Mouse (Mus musculus) embryonic facial prominence, embryonic 14.5 days (tissue): ENCODE results near the gene Gskip. TPM values are rescaled to one million over a fixed set of nuclear protein-coding genes. Genes with fewer than 3 reads are reported as not detected.
A peak's percentile ranks its signal among the peaks of the same experiment; 100 is the strongest.

Experiments used
- ATAC-seq: fragments of 200-750 bp; cut with Nextera tagmentation; 2 replicates; pipeline ENCODE4 v1.8.0; 2017; ENCODE audit warnings: low read depth, moderate number of reproducible peaks, moderate TSS enrichment
- DNase-seq: peaks from one replicate; pipeline ENCODE4 v3.0.0-alpha.2; 2015; ENCODE audit warnings: low spot score
- H3K27ac ChIP-seq: fragments of 300-500 bp; sonication (generic); replicated peaks from 2 replicates; pipeline ENCODE4 v1.5.1; 2014; ENCODE audit warnings: low read depth, mild to moderate bottlenecking, low read length, moderate library complexity
- H3K27me3 ChIP-seq: fragments of 300-500 bp; sonication (generic); replicated peaks from 2 replicates; pipeline ENCODE4 v1.6.1; 2014; ENCODE audit warnings: low read length; ENCODE audit not compliant: control insufficient read depth, insufficient read depth
- H3K36me3 ChIP-seq: fragments of 300-500 bp; sonication (generic); 2 replicates; pipeline ENCODE4 v1.6.1; 2014; ENCODE audit warnings: low read length, mixed read lengths; ENCODE audit not compliant: control insufficient read depth, insufficient read depth
- H3K4me1 ChIP-seq: fragments of 300-500 bp; sonication (generic); 2 replicates; pipeline ENCODE4 v1.6.1; 2014; ENCODE audit warnings: antibody characterized with exemption, low read length; ENCODE audit not compliant: control insufficient read depth, insufficient read depth
- H3K4me2 ChIP-seq: fragments of 300-500 bp; sonication (generic); 2 replicates; pipeline ENCODE4 v1.6.1; 2014; ENCODE audit warnings: low read depth, mild to moderate bottlenecking, low read length, moderate library complexity, mixed read lengths
- H3K4me3 ChIP-seq: fragments of 300-500 bp; sonication (generic); 2 replicates; pipeline ENCODE4 v1.5.1; 2014; ENCODE audit warnings: low read depth, mild to moderate bottlenecking, low read length
- H3K9ac ChIP-seq: fragments of 300-500 bp; sonication (generic); 2 replicates; pipeline ENCODE4 v1.6.1; 2014; ENCODE audit warnings: low read depth, mild to moderate bottlenecking, low read length, moderate library complexity, mixed read lengths
- H3K9me3 ChIP-seq: fragments of 300-500 bp; sonication (generic); 2 replicates; pipeline ENCODE4 v1.6.1; 2016; ENCODE audit warnings: low read length; ENCODE audit not compliant: control insufficient read depth
- WGBS: fragments of 180-500 bp; shearing (Covaris S2); extraction: QIAGEN DNeasy Blood & Tissue Kit; methylation state at CpG from one replicate; pipeline ENCODE4 v1.1.7; 2014; 5-methylcytosine and 5-hydroxymethylcytosine counted together
- polyA plus RNA-seq: library from polyadenylated mRNA; unstranded; fragments of >200 nt; fragmentation: Nextera tagmentation; extraction: Ambion mirVana; gene quantifications from 2 replicates; pipeline ENCODE4 v1.2.1, GENCODE M21; 2014

The Gskip gene
- polyA plus RNA-seq, 1 experiment from 2014 or later: 27.9 TPM

- ATAC-seq (no peak), DNase-seq (no peak)
- H3K4me1 ChIP-seq: peaks cover 3% of the 10 kb centered on the region; the same call in 1 of the 2 replicates
- H3K9ac ChIP-seq: no peak overlapping the region
- no peak overlapping the region for H3K4me2 ChIP-seq
- no peaks in the 10 kb centered on the region for H3K9me3 ChIP-seq
- H3K36me3 ChIP-seq: peaks cover 26% of the 10 kb centered on the region
- H3K27ac ChIP-seq: no peak overlapping the region
- no peak overlapping the region for H3K4me3 ChIP-seq
- no peaks in the 10 kb centered on the region for H3K27me3 ChIP-seq
- 95% methylated on average over 12 of the region's 12 CpGs for WGBS
Measured at GRCm38 (mm10) chr12:105700433-105700832, 15.8 kb downstream of the Gskip start.

DNA sequence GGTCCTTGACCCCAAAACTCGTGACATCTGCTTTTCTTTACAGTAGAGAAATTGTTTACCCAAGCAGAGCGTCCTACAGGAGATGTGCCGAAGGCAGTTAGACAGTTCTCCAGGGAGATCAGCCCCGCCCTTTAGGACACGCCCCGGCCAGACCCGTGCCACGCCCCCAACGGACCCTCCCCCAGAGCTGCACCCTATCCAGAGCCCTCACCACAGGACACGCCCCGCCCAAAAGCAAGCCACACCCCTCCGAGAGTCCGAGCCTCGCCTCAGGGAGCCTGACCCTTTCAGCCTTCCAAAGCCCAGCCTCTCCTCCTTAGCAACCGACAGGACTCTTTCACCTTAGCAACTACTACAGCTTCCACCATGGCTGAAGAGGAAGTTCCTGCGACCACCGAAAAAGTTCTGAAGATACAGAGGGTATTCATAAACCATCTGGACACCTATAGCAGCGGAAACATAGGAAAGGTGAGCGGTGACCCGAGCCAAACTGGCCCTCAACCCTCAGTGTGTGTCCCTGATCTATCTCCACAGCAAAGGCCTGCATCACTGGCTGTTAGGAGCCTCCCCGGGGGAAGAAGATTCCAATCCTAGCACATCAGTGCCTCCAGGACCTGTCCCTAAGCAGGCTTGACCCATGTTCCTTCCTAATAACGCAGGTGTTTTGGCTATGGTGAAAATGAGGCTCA, 21.3 kb downstream of the Gskip start, which contains the start of gene Ak7:
Gene Ak7 (plus strand): TSS at position 178 of the 689 bp plus-strand sequence.
- 10% methylated on average over 21 of the region's 22 CpGs for WGBS
- peak; percentile 77 for ATAC-seq
- no peak within 1 kb of the TSS for H3K9ac ChIP-seq
- H3K4me1 ChIP-seq: peaks cover 9% of the 10 kb centered on the region; the same call in 1 of the 2 replicates
- H3K36me3 ChIP-seq: peaks cover 6% of the 10 kb centered on the region; the same call in 1 of the 2 replicates
- H3K4me2 ChIP-seq: peak within 1 kb of the TSS; percentile 42
- no peaks in the 10 kb centered on the region for H3K9me3 ChIP-seq
- H3K4me3 ChIP-seq: no peak within 1 kb of the TSS
- H3K27me3 ChIP-seq: no peaks in the 10 kb centered on the region
- DNase-seq: peak; percentile 77
- no peak within 1 kb of the TSS for H3K27ac ChIP-seq

GRCm38 (mm10) chr12:105718616-105719015, 34.0 kb downstream of the Gskip start:
- WGBS: 68% methylated on average over 17 of the region's 17 CpGs
- Histone ChIP-seq H3K4me2 (peak overlapping the region; percentile 33), H3K9ac (no peak overlapping the region), H3K27me3 (no peaks in the 10 kb centered on the region), H3K4me1 (no peaks in the 10 kb centered on the region), H3K4me3 (no peak overlapping the region), H3K27ac (no peak overlapping the region), H3K9me3 (no peaks in the 10 kb centered on the region), H3K36me3 (no peaks in the 10 kb centered on the region)
- DNase-seq: peak; percentile 18
- ATAC-seq: 0 out of 2 replicates have a peak, but pooled peaks have one; percentile 33

GRCm38 (mm10) chr12:105720196-105720595, 35.6 kb downstream of the Gskip start:
- H3K9me3 ChIP-seq: no peaks in the 10 kb centered on the region
- H3K27me3 ChIP-seq: no peaks in the 10 kb centered on the region
- 61% methylated on average over 3 of the region's 3 CpGs for WGBS
- no peaks in the 10 kb centered on the region for H3K36me3 ChIP-seq
- no peak overlapping the region for H3K4me3 ChIP-seq
- ATAC-seq: no peak
- no peaks in the 10 kb centered on the region for H3K4me1 ChIP-seq
- DNase-seq: no peak
- no peak overlapping the region for H3K4me2 ChIP-seq
- H3K27ac ChIP-seq: no peak overlapping the region
- no peak overlapping the region for H3K9ac ChIP-seq

DNA sequence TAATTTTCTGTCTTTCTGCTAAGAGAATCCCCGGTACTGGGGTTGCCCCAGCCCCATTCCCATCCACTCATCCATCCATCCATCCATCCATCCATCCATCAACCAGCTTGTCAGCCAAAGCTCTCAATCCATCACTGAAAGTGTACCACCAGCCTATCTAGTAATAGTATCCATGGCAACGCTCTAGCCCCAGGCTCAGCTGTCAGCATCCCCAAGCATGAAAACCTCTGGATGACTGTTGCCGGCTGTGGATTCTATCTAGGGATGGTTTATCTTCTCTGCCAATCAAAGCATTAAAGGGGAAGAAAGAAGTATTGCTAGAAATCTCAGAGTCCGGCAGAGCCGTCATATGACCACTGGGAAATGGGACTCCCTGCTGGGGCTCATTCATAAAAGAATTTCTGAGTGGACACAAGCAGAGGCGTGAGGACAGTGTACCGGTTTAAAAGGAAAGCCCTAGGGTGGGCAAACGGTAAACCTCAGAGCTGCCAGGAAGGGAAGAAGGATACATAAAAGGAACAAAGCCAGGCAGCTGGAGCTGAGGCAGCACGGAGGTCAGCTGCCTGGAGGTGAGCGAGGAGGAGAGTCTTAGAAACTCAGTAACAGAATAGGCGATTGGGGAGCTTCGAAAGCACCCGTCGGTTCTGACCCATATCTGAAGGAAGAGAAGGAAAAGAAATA, 37.0 kb downstream of the Gskip start:
- Histone ChIP-seq H3K4me3 (no peak overlapping the region), H3K36me3 (no peaks in the 10 kb centered on the region), H3K9me3 (no peaks in the 10 kb centered on the region), H3K27me3 (no peaks in the 10 kb centered on the region), H3K9ac (no peak overlapping the region), H3K4me2 (no peak overlapping the region), H3K27ac (no peak overlapping the region), H3K4me1 (no peaks in the 10 kb centered on the region)
- ATAC-seq: no peak
- 60% methylated on average over 14 of the region's 14 CpGs for WGBS
- DNase-seq: no peak

- H3K9me3 ChIP-seq: no peaks in the 10 kb centered on the region
- H3K36me3 ChIP-seq: no peaks in the 10 kb centered on the region
- no peaks in the 10 kb centered on the region for H3K27me3 ChIP-seq
- no peaks in the 10 kb centered on the region for H3K4me1 ChIP-seq
- no peak overlapping the region for H3K27ac ChIP-seq
- H3K4me2 ChIP-seq: no peak overlapping the region
- no peak overlapping the region for H3K9ac ChIP-seq
- ATAC-seq: 0 out of 2 replicates have a peak, but pooled peaks have one; percentile 39
- 3% methylated on average over 5 of the region's 5 CpGs for WGBS
- no peak overlapping the region for H3K4me3 ChIP-seq
- DNase-seq: peak; percentile 63
Measured at GRCm38 (mm10) chr12:105722657-105723056, 38.0 kb downstream of the Gskip start.

DNA sequence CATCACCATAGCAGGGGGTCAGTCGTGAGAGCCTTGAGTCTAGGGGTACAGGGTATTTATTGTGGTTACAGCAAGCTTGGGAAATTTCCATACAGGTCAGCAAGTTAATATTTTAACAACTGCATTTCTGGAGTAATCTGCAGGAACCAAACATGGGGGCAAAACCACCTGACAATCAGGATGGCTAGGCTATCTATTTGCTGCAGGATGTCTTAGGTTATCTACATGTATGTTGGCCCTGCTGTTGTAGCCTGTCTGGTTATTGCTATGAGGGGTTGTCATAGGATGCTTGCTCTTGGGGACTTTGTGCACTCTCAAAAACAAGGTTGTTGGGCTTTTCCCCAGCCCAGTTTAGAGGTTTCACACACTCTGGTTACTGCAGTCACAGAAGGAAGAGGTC, 40.0 kb downstream of the Gskip start:
- Histone ChIP-seq H3K4me2 (no peak overlapping the region), H3K27me3 (no peaks in the 10 kb centered on the region)
- WGBS: 47% methylated on average over 1 of the region's 1 CpGs

GRCm38 (mm10) chr12:105725736-105726135, 41.1 kb downstream of the Gskip start:
- Histone ChIP-seq H3K9ac (no peak overlapping the region), H3K27ac (no peak overlapping the region), H3K27me3 (no peaks in the 10 kb centered on the region), H3K4me1 (no peaks in the 10 kb centered on the region), H3K9me3 (no peaks in the 10 kb centered on the region), H3K4me3 (no peak overlapping the region), H3K36me3 (no peaks in the 10 kb centered on the region), H3K4me2 (no peak overlapping the region)
- no peak for ATAC-seq
- 76% methylated on average over 13 of the region's 13 CpGs for WGBS
- DNase-seq: no peak

More for the DNA sequence above, 40.0 kb downstream of the Gskip start:
- Histone ChIP-seq H3K36me3 (no peaks in the 10 kb centered on the region), H3K9ac (no peak overlapping the region), H3K4me1 (no peaks in the 10 kb centered on the region), H3K9me3 (no peaks in the 10 kb centered on the region), H3K27ac (no peak overlapping the region), H3K4me3 (no peak overlapping the region)
- no peak for ATAC-seq
- DNase-seq: no peak
